Mouse (Mus musculus) limb, embryonic 13.5 days (tissue): Measurements from ENCODE around the gene Jph4. TPM values are rescaled to one million over a fixed set of nuclear protein-coding genes. Genes with fewer than 3 reads are reported as not detected.

ENCODE experiments used
- ATAC-seq: fragments of 200-750 bp; cut with Nextera tagmentation; 2 replicates; pipeline ENCODE4 v1.8.0; 2017; ENCODE audit warnings: low read depth, moderate number of reproducible peaks, moderate TSS enrichment; ENCODE audit not compliant: low FRiP score
- H3K27ac ChIP-seq: fragments of 300-500 bp; sonication (generic); 2 replicates; pipeline ENCODE4 v1.5.1; 2015; ENCODE audit warnings: inconsistent platforms, mild to moderate bottlenecking, moderate library complexity
- H3K27me3 ChIP-seq: fragments of 300-500 bp; sonication (generic); 2 replicates; pipeline ENCODE4 v1.6.1; 2015; ENCODE audit warnings: mild to moderate bottlenecking, inconsistent platforms
- H3K36me3 ChIP-seq: fragments of 300-500 bp; sonication (generic); 2 replicates; pipeline ENCODE4 v1.6.1; 2015; ENCODE audit warnings: inconsistent platforms, mild to moderate bottlenecking, moderate library complexity
- H3K4me1 ChIP-seq: fragments of 300-500 bp; sonication (generic); 2 replicates; pipeline ENCODE4 v1.6.1; 2015; ENCODE audit warnings: inconsistent platforms
- H3K4me2 ChIP-seq: fragments of 300-500 bp; sonication (generic); replicated peaks from 2 replicates; pipeline ENCODE4 v1.6.1; 2015; ENCODE audit warnings: inconsistent platforms, mild to moderate bottlenecking, moderate library complexity
- H3K4me3 ChIP-seq: fragments of 300-500 bp; sonication (generic); 2 replicates; pipeline ENCODE4 v1.5.1; 2015; ENCODE audit warnings: moderate library complexity, mild to moderate bottlenecking, inconsistent platforms
- H3K9ac ChIP-seq: fragments of 300-500 bp; sonication (generic); 2 replicates; pipeline ENCODE4 v1.6.1; 2015; ENCODE audit warnings: mild to moderate bottlenecking, inconsistent platforms
- H3K9me3 ChIP-seq: fragments of 300-500 bp; sonication (generic); 2 replicates; pipeline ENCODE4 v1.6.1; 2016; ENCODE audit warnings: inconsistent platforms
- WGBS: fragments of 180-500 bp; shearing (Covaris S2); methylation state at CpG from one replicate; pipeline ENCODE4 v1.1.7; 2015; 5-methylcytosine and 5-hydroxymethylcytosine counted together
- polyA plus RNA-seq: library from polyadenylated mRNA; unstranded; fragments of >200 nt; fragmentation: Nextera tagmentation; extraction: Ambion mirVana; gene quantifications from 2 replicates; pipeline ENCODE4 v1.2.1, GENCODE M21; 2015

Gene Jph4
- polyA plus RNA-seq, 1 experiment from 2014 or later, result 2.2 TPM

DNA sequence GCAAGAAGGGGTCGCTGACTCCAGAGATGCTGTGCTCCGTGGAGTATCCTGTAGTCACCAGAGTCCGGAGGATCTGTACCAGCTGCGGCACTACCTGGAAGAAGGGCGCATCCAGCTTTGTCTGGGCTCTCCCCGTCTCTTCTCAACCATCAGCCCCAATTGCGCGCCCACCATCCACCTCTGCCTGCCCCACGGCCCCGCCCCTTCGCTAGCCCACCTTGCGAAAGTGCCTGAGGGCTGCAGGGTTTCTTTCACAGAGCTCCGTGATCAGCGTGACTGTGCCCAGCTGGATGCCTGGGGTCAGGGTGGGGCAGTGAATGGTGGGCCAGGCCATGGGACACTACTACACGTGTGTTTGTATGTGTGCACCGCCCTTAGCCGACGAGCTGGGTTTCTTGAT is 12.4 kb downstream of the Jph4 start:
- ATAC-seq, result no peak
- no peak overlapping the region for H3K9ac ChIP-seq
- 81% methylated on average over 18 of the region's 18 CpGs for WGBS
- H3K27ac ChIP-seq, result no peak overlapping the region
- peaks cover 25% of the 10 kb centered on the region for H3K4me1 ChIP-seq
- H3K27me3 ChIP-seq, result peaks cover 19% of the 10 kb centered on the region
- no peak overlapping the region for H3K4me2 ChIP-seq
- H3K36me3 ChIP-seq, result peaks cover 23% of the 10 kb centered on the region; the same call in 1 of the 2 replicates
- H3K4me3 ChIP-seq, result no peak overlapping the region
- no peaks in the 10 kb centered on the region for H3K9me3 ChIP-seq

DNA sequence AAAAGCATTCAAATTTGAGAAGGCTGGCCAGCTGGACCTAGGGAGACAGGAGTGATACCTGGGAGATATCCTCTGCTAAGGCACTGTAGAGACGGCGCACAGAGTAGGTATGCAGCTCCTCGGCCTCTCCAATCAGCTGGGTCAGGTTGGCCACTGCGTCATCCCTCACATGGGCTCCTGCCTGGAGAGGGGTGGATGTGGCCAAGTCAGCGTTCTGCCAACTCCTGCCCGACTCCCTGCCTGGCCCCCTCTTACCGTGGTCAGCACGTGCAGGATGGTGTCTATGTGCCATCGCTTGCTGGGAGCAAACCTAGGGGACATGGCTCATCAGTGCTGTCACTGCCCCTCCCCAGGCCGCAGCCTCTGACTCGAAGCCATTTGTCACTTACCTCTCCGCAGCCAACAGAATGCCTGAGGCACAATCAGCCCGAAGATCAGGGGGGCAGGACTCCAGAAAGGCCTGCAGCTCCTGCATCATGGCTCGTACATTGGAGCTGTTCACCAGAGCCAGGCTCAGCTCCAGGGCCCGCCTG is 14.4 kb downstream of the Jph4 start:
- 73% methylated on average over 15 of the region's 15 CpGs for WGBS
- Histone ChIP-seq H3K36me3 (peaks cover 43% of the 10 kb centered on the region), H3K4me1 (peaks cover 12% of the 10 kb centered on the region), H3K27me3 (0 out of 2 replicates have a peak, but pooled peaks cover 2% of the 10 kb centered on the region), H3K4me3 (no peak overlapping the region), H3K27ac (no peak overlapping the region), H3K9me3 (no peaks in the 10 kb centered on the region), H3K4me2 (no peak overlapping the region), H3K9ac (no peak overlapping the region)
- no peak for ATAC-seq

DNA sequence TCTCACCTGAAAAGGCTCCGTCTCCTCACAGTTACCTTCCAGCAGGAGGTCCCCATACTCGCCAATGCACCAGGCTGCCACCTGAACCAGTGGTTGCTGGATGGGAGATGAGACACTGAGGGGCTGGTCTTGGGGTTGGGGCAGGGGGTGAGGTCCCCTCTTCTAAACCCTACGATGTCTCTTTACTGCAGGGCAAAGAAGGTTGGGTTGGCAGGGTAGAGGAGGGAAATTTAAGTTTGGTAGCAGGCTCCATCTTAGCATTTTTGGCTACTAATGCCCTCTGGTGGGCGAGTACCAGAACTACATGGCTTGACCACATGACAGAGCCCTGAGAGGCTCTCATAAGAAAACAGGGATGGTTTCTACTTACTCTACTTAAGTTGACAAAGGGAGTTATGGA is 15.1 kb downstream of the Jph4 start:
- 48% methylated on average over 4 of the region's 4 CpGs for WGBS
- H3K9ac ChIP-seq, result no peak overlapping the region
- H3K27me3 ChIP-seq, result no peaks in the 10 kb centered on the region
- H3K36me3 ChIP-seq, result peaks cover 49% of the 10 kb centered on the region
- no peak overlapping the region for H3K4me3 ChIP-seq
- H3K4me2 ChIP-seq, result no peak overlapping the region
- peaks cover 17% of the 10 kb centered on the region for H3K4me1 ChIP-seq
- no peak overlapping the region for H3K27ac ChIP-seq
- H3K9me3 ChIP-seq, result no peaks in the 10 kb centered on the region
- ATAC-seq, result no peak

DNA sequence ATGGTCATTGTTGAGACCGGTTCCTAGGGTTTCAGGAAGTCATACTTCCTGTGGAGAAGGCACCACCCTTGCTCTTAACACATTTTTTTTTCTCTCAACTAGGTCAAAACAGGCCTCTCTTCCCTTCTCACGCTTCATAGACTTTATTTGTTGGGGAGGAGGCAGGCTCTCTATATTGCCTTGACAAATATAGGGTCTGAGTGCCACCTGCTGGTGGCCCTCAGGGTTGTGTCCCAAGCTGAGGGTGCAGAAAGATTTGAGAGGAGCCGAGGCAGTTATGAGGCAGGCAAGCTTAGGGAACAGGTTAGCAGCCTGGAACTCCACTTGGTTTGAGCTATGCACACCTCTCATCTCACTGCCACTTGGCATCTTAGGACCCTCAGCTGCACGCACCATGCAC is 18.7 kb downstream of the Jph4 start:
- H3K4me2 ChIP-seq, result no peak overlapping the region
- H3K4me1 ChIP-seq, result peaks cover 19% of the 10 kb centered on the region
- WGBS, result 62% methylated on average over 4 of the region's 4 CpGs
- H3K9me3 ChIP-seq, result no peaks in the 10 kb centered on the region
- no peak overlapping the region for H3K4me3 ChIP-seq
- peak overlapping the region; percentile 1; the same call in 1 of the 2 replicates for H3K27ac ChIP-seq
- no peak for ATAC-seq
- H3K9ac ChIP-seq, result no peak overlapping the region
- peaks cover 49% of the 10 kb centered on the region for H3K36me3 ChIP-seq
- no peaks in the 10 kb centered on the region; the same call in 1 of the 2 replicates for H3K27me3 ChIP-seq

DNA sequence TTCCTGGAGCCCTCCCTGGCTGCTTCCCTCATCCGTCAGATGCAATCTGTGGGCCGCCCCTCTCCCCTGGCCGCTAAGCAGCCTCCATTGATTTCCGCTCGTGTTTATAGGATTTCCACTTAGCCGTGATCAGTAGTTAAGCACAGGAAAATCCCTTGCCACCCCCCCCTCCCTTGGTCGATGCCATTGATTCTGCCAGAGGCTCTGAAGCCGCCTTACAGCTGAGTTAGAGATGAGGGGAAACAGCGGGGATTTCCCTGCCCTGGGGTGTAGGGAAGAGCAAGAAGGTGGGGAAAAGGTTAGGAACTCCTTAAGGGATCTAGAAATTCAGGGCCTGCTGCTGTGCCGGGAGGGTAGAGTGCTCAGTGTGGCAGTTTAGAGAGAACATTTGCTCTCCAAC is 19.1 kb downstream of the Jph4 start:
- ATAC-seq, result no peak
- no peak overlapping the region for H3K4me3 ChIP-seq
- H3K27ac ChIP-seq, result no peak overlapping the region; the same call in 1 of the 2 replicates
- 73% methylated on average over 10 of the region's 10 CpGs for WGBS
- H3K36me3 ChIP-seq, result peaks cover 45% of the 10 kb centered on the region
- H3K9ac ChIP-seq, result 0 out of 2 replicates have a peak overlapping the region, but pooled peaks have one; percentile 31
- no peaks in the 10 kb centered on the region for H3K9me3 ChIP-seq
- H3K4me1 ChIP-seq, result peaks cover 19% of the 10 kb centered on the region
- H3K4me2 ChIP-seq, result no peak overlapping the region
- no peaks in the 10 kb centered on the region; the same call in 1 of the 2 replicates for H3K27me3 ChIP-seq

DNA sequence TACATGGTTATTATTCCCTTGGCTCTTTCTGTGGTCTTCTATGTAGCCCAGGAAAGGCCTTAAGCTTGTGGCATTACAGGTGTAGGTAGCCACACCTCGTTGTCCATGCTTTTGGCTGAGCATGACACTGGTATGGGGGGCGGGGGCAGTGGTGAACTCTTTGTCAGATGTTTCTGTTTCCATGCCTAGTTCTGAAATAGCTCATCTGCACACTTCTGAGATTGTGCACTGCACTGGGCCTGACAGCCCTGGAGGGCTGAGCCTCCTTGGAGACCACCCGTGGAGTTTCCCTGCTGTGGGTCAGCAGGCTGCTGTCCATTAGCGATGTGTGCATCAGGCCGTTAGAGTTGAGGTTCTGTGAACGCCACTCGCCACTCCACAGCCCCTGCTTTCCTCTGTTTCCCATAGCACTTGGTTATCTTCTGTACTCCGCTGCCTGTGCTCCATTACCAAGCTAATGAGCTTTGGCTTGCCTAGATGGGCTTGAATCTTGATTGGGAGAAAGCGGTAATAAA is 20.1 kb downstream of the Jph4 start:
- Histone ChIP-seq H3K9me3 (no peaks in the 10 kb centered on the region), H3K4me2 (peak overlapping the region; percentile 23; the same call in 1 of the 2 replicates), H3K4me3 (no peak overlapping the region), H3K9ac (peak overlapping the region; percentile 13; the same call in 1 of the 2 replicates), H3K4me1 (peaks cover 19% of the 10 kb centered on the region), H3K27ac (no peak overlapping the region), H3K27me3 (no peaks in the 10 kb centered on the region; the same call in 1 of the 2 replicates), H3K36me3 (peaks cover 40% of the 10 kb centered on the region)
- ATAC-seq, result no peak
- 62% methylated on average over 9 of the region's 9 CpGs for WGBS

DNA sequence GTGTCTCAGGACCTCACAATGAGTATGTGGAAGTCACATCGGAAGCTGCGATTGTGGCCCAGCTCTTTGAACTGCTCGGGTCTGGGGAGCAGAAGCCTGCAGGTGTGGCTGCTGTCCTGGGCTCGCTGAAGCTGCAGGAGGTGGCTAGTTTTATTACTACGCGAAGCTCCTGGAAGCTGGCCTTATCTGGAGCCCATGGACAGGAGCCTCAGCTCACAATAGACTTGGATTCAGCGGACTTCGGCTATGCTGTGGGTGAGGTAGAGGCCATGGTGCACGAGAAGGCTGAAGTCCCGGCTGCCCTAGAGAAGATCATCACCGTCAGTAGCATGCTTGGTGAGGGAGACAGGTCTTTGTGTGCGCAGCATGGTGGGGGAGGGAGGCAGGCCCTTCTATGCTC is 21.1 kb downstream of the Jph4 start:
- Histone ChIP-seq H3K27ac (no peak overlapping the region), H3K9ac (peak overlapping the region; percentile 79), H3K4me1 (peaks cover 29% of the 10 kb centered on the region), H3K27me3 (no peaks in the 10 kb centered on the region; the same call in 1 of the 2 replicates), H3K4me2 (peak overlapping the region; percentile 73), H3K9me3 (no peaks in the 10 kb centered on the region), H3K4me3 (peak overlapping the region; percentile 68), H3K36me3 (peaks cover 34% of the 10 kb centered on the region)
- ATAC-seq, result no peak
- 63% methylated on average over 12 of the region's 12 CpGs for WGBS

DNA sequence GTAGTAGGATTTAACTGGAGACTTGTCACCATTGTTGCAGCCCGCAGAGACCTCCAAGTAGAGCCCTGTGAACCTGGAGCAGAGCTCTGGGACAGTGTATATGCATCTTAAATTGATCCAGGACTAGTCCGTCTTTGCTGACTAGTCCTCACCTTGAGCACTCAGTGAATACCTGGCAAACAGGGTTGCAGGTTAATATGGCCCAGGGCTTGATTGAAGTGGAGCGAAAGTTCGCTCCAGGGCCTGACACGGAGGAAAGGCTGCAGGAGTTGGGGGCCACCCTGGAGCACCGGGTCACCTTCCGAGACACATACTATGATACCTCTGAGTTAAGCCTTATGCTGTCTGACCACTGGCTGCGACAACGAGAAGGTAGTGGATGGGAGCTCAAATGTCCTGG is 21.5 kb downstream of the Jph4 start:
- Histone ChIP-seq H3K4me2 (peak overlapping the region; percentile 73), H3K9ac (peak overlapping the region; percentile 79), H3K4me3 (peak overlapping the region; percentile 68), H3K27ac (peak overlapping the region; percentile 73; the same call in 1 of the 2 replicates), H3K4me1 (peaks cover 29% of the 10 kb centered on the region), H3K9me3 (no peaks in the 10 kb centered on the region), H3K36me3 (peaks cover 34% of the 10 kb centered on the region), H3K27me3 (no peaks in the 10 kb centered on the region; the same call in 1 of the 2 replicates)
- no peak for ATAC-seq
- WGBS, result 50% methylated on average over 9 of the region's 9 CpGs

DNA sequence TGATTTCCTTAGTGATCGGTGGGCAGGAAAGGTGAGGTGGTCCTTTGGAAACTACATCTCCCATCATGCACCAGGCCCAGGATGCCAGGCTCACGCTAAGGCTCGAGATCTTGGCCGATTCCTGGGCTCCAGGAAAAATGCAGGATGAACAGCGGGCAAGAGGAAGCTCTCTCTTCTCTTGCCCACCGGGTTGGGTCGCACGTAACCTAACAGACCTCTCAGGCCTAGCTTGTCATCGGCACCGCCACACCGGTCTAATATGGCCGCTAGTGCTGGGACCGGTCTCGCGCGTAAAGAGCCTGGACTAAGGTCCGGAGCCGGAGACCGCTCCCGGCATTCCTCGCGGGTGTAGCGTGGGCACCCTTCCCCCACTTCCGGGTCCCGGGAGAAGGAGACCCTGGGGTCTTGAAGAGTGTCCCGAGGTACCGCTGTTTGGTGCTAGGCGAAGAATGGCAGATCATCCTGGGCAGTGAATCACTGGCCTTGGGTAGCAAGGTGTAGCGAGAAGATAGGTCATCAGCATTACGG is 22.0 kb downstream of the Jph4 start, which contains the start of gene Thtpa:
TSS of gene Thtpa (plus strand) at position 81 of the 528 bp plus-strand sequence.
- peak within 1 kb of the TSS; percentile 73 for H3K4me2 ChIP-seq
- H3K9ac ChIP-seq, result peak within 1 kb of the TSS; percentile 79
- WGBS, result 2% methylated on average over 30 of the region's 30 CpGs
- peak within 1 kb of the TSS; percentile 68 for H3K4me3 ChIP-seq
- peak; percentile 71 for ATAC-seq
- peaks cover 30% of the 10 kb centered on the region for H3K36me3 ChIP-seq
- no peaks in the 10 kb centered on the region; the same call in 1 of the 2 replicates for H3K27me3 ChIP-seq
- H3K9me3 ChIP-seq, result no peaks in the 10 kb centered on the region
- H3K4me1 ChIP-seq, result peaks cover 30% of the 10 kb centered on the region
- peak within 1 kb of the TSS; percentile 73 for H3K27ac ChIP-seq

DNA sequence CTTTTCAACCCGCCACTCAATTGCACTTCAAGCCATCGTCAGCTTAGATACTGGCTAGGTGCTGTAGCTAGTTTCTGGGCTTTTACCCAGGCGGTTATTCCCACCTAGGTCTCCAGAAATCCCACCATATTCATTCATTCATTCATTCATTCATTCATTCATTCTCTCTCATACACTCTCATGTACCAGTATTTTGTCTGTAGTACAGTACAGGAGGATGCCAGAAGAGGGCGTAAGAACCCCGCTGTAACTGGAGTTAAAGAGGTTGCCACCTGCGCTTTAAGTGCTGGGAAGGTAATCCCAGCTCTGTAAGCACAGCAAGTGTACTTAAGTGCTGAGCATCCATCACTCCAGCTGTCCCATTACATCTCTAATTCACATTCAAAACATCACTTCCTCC is 22.8 kb downstream of the Jph4 start:
- H3K4me3 ChIP-seq, result peak overlapping the region; percentile 68; the same call in 1 of the 2 replicates
- WGBS, result 43% methylated on average over 6 of the region's 6 CpGs
- ATAC-seq, result no peak
- H3K4me1 ChIP-seq, result peaks cover 36% of the 10 kb centered on the region
- no peak overlapping the region for H3K9ac ChIP-seq
- H3K4me2 ChIP-seq, result peak overlapping the region; percentile 73
- no peak overlapping the region for H3K27ac ChIP-seq
- no peaks in the 10 kb centered on the region for H3K9me3 ChIP-seq
- no peaks in the 10 kb centered on the region; the same call in 1 of the 2 replicates for H3K27me3 ChIP-seq
- H3K36me3 ChIP-seq, result peaks cover 22% of the 10 kb centered on the region

DNA sequence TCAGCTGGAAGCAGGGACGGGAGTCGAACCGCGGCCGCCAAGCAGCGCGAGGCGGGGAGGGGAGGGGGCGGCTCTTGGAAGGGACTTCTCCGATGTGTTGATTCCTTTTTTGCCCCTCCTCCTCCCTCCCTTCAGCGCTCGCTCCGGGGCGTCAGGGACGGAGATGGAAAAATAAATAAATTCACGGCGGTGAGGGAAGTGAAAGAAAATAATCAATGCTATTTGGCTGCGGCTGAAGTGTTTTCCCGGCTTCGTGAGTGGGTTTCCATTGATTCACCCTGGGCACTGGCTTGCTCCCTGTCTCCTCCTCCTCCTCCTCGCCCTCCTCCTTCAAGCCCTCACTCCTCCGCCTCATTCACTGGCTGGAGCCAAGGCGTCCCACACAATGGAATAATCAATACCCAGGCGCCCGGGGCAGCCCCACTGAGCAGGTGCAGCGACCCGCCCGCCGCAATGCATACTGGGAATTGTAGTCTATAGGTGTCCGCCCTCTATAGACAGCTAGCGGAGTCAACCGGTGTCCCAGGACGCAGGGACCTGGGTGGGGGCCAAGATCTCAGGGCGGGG is 24.6 kb downstream of the Jph4 start, which contains the start of gene Zfhx2:
TSS of gene Zfhx2 (minus strand) at position 314 of the 567 bp plus-strand sequence.
- Histone ChIP-seq H3K27me3 (no peaks in the 10 kb centered on the region; the same call in 1 of the 2 replicates), H3K4me2 (peak within 1 kb of the TSS; percentile 80)

More for the DNA sequence above, 24.6 kb downstream of the Jph4 start, which contains the start of gene Zfhx2:
- peaks cover 3% of the 10 kb centered on the region; the same call in 1 of the 2 replicates for H3K36me3 ChIP-seq
- under 1% methylated on average over 34 of the region's 34 CpGs for WGBS
- H3K9ac ChIP-seq, result peak within 1 kb of the TSS; percentile 79
- H3K9me3 ChIP-seq, result no peaks in the 10 kb centered on the region
- peak within 1 kb of the TSS; percentile 65 for H3K4me3 ChIP-seq
- H3K4me1 ChIP-seq, result peaks cover 36% of the 10 kb centered on the region
- peak; percentile 92 for ATAC-seq
- H3K27ac ChIP-seq, result peak within 1 kb of the TSS; percentile 61
